Mouse (Mus musculus) hematopoietic multipotent progenitor cell, adult 10-12 weeks (in vitro differentiated cells): ENCODE results near the gene Orai3. TPM values are rescaled to one million over a fixed set of nuclear protein-coding genes. Genes with fewer than 3 reads are reported as not detected.

Experiments
- polyA plus RNA-seq: library from polyadenylated mRNA; stranded (reverse); fragments of >175 nt; gene quantifications from 2 replicates; pipeline ENCODE4 v1.2.3, GENCODE M21; 2012; ENCODE audit warnings: low replicate concordance

Orai3 gene
- polyA plus RNA-seq: 46.3 and 124 TPM in 2 replicates

DNA sequence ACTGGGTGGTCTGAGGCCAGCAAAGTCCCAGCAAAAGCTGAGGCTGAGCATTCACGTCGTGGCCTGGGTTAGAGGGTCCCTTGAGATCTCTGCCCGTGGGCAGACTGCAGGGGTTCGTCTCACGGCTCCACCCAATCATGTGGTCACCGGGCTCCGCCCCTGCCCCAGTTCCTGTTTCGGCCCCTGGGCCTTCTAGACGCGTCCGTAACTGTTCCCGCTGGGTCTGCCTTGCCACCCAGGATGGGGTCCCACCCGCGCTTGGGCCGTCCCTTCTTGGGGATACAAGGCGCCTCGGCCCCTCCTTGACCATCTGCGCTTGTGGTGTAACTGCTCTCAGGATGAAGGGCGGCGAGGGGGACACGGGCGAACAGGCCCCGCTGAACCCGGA lies at the start of gene Orai3:
Gene Orai3, plus strand, starts transcription at position 165 of the 388 bp plus-strand sequence.

DNA sequence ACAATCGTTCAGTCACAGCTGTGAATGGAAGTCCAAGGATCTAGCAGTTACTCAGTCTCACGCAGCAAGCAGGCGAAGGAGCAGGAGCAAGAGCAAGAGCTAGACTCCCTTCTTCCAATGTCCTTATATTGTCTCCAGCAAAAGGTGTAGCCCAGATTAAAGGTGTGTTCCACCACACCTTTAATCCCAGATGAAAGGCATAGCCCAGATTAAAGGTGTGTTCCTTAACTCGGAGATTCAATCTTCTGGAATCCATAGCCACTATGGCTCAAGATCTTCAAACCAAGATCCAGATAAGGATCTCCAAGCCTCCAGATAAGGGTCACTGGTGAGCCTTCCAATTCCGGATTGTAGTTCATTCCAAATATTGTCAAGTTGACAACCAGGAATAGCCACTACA lies 37.5 kb upstream of the Orai3 start, which contains the start of gene Ctf2:
Gene Ctf2, minus strand, starts transcription at position 101 of the 400 bp plus-strand sequence.

DNA sequence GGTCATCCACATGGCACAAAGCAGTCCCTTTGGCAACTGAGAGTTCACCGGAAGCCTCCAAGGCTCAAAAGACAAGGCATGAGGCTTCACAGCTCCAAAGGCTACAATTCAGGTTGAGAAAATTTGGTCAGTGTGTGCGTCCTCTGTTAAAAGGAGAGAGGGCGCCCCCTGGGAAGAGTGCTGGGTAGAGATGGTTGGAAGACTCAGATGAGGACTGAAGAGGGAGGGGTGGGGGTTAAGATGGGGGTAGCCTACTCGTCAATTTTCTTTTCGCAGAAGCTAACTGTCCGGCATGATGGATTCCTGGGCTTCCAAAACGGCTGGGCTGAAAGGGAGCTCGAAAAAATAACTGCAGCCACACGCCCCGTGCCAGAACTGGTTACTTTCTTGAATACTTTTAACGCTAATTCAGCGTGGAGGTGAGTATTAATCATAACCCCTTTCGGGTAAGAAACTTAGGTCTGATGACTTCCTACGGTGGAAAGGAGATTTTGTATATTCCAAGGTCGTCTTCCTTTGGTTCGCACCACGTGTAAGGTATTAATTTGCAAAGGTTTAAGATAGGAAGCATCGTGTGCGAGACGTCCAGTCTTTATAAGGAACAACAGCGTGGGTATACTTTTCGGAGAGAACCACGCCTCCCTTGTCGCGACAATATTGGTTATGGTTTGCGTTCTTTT lies 25.1 kb upstream of the Orai3 start, which contains the start of gene Fbxl19:
Gene Fbxl19, plus strand, starts transcription at position 178 of the 680 bp plus-strand sequence.

GRCm38 (mm10) chr7:127776426-127776825 lies 6.8 kb downstream of the Orai3 start, which contains the start of gene Setd1a:
TSS of gene Setd1a (plus strand) at chr7:127776670.

DNA sequence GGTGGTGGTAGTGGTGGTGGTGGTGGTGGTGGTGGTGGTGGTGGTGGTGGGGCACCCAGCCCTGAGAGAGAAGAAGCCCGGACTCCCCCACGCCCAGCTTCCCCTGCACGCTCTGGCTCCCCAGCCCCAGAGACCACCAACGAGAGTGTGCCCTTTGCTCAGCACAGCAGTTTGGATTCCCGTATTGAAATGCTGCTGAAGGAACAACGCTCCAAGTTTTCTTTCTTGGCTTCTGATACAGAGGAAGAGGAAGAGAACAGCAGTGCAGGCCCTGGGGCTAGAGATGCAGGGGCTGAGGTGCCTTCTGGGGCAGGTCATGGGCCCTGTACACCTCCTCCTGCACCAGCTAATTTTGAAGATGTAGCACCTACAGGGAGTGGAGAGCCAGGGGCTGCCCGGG lies 15.7 kb downstream of the Orai3 start, which contains the start of gene Gm49388:
Gene Gm49388, plus strand, starts transcription at position 301 of the 400 bp plus-strand sequence.

DNA sequence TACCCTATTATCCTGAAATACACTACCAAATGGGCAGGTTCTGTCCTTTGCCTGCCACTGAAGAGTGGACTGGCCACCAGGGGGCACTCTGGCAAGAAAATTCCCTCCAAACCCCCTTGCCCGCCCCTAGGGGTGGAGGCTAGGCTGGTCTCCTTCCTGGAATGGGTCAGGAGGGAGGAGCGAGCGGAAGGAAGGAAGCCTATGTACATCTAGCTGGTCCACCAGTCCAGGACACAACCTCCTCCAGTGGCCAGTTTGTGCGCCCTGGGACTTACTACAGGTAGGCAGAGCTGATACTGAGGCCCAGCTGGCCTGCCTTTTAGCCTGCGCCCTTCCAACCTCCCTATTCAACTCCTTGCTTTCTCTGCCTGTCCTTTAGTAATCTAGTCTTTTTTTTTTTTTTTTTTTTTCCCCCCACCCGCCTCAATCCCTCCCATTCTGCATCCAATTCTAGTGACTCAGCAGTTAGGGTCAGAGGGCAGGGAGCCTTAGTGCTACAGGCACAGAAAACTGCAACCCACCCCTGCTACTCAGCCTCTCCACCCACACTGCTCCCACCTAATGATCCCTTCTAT lies 30.9 kb downstream of the Orai3 start, which contains the start of gene Hsd3b7:
Gene Hsd3b7, plus strand, starts transcription at position 170 of the 575 bp plus-strand sequence.

GRCm38 (mm10) chr7:127824176-127824871 lies 54.7 kb downstream of the Orai3 start, which contains the start of the genes Stx4a and Stx1b:
TSS of gene Stx4a (plus strand) at chr7:127824294.
TSS of gene Stx1b (minus strand) at chr7:127824549.

Other genes with a start within 250 kb of the Orai3 start
- gene Tmem265, start 208.4 kb upstream of the Orai3 start, polyA plus RNA-seq: 0.69 and 5.4 TPM in 2 replicates
- gene Phkg2, start 196.5 kb upstream of the Orai3 start, polyA plus RNA-seq: 32.2 and 89.3 TPM in 2 replicates
- 2.1 and 3.3 TPM in 2 replicates for gene Ccdc189, start 181.2 kb upstream of the Orai3 start, polyA plus RNA-seq
- 49.1 and 52.5 TPM in 2 replicates for gene Rnf40, start 181.0 kb upstream of the Orai3 start, polyA plus RNA-seq
- 11.0 and 18.9 TPM in 2 replicates for gene Zfp629, start 154.0 kb upstream of the Orai3 start, polyA plus RNA-seq
- 238 and 564 TPM in 2 replicates for gene Bcl7c, start 60.9 kb upstream of the Orai3 start, polyA plus RNA-seq
- 0.25 TPM in 1 of 2 replicates, not detected in the other for gene Ctf1, start 57.1 kb upstream of the Orai3 start, polyA plus RNA-seq
- not detected in 2 replicates for gene Ctf2, start 37.6 kb upstream of the Orai3 start, polyA plus RNA-seq
- 26.7 and 56.3 TPM in 2 replicates for gene Fbxl19, start 25.3 kb upstream of the Orai3 start, polyA plus RNA-seq
- gene Setd1a, start 6.9 kb downstream of the Orai3 start, polyA plus RNA-seq: 61.8 and 82.0 TPM in 2 replicates
- gene Gm49388, start 15.8 kb downstream of the Orai3 start, polyA plus RNA-seq: 7.0 TPM in 1 of 2 replicates, not detected in the other
- gene Hsd3b7, start 30.8 kb downstream of the Orai3 start, polyA plus RNA-seq: 0.94 and 7.6 TPM in 2 replicates
- gene Stx4a, start 54.5 kb downstream of the Orai3 start, polyA plus RNA-seq: 86.0 and 101 TPM in 2 replicates
- 0.03 and 0.11 TPM in 2 replicates for gene Stx1b, start 54.7 kb downstream of the Orai3 start, polyA plus RNA-seq
- 33.7 and 53.9 TPM in 2 replicates for gene Zfp646, start 106.4 kb downstream of the Orai3 start, polyA plus RNA-seq
- gene Zfp668, start 107.0 kb downstream of the Orai3 start, polyA plus RNA-seq: 25.3 and 26.3 TPM in 2 replicates
- 0.82 and 1.2 TPM in 2 replicates for gene Prss53, start 121.2 kb downstream of the Orai3 start, polyA plus RNA-seq
- gene Gm21974, start 125.6 kb downstream of the Orai3 start, polyA plus RNA-seq: not detected in 2 replicates
- gene Vkorc1, start 125.8 kb downstream of the Orai3 start, polyA plus RNA-seq: 7.0 and 14.6 TPM in 2 replicates
- 76.6 and 120 TPM in 2 replicates for gene Bckdk, start 134.3 kb downstream of the Orai3 start, polyA plus RNA-seq
- gene Kat8, start 142.7 kb downstream of the Orai3 start, polyA plus RNA-seq: 5.5 and 8.5 TPM in 2 replicates
- gene Prss8, start 160.3 kb downstream of the Orai3 start, polyA plus RNA-seq: 0.07 and 0.15 TPM in 2 replicates
- gene Prss36, start 176.9 kb downstream of the Orai3 start, polyA plus RNA-seq: 3.6 and 6.7 TPM in 2 replicates
- gene Fus, start 197.6 kb downstream of the Orai3 start, polyA plus RNA-seq: 277 and 346 TPM in 2 replicates
- 8.6 and 9.0 TPM in 2 replicates for gene Pycard, start 224.1 kb downstream of the Orai3 start, polyA plus RNA-seq
- 0.35 and 1.2 TPM in 2 replicates for gene Trim72, start 234.1 kb downstream of the Orai3 start, polyA plus RNA-seq